Comparison of ENCODE assay signal across 8 mouse cellular contexts in the genomic region with DNA sequence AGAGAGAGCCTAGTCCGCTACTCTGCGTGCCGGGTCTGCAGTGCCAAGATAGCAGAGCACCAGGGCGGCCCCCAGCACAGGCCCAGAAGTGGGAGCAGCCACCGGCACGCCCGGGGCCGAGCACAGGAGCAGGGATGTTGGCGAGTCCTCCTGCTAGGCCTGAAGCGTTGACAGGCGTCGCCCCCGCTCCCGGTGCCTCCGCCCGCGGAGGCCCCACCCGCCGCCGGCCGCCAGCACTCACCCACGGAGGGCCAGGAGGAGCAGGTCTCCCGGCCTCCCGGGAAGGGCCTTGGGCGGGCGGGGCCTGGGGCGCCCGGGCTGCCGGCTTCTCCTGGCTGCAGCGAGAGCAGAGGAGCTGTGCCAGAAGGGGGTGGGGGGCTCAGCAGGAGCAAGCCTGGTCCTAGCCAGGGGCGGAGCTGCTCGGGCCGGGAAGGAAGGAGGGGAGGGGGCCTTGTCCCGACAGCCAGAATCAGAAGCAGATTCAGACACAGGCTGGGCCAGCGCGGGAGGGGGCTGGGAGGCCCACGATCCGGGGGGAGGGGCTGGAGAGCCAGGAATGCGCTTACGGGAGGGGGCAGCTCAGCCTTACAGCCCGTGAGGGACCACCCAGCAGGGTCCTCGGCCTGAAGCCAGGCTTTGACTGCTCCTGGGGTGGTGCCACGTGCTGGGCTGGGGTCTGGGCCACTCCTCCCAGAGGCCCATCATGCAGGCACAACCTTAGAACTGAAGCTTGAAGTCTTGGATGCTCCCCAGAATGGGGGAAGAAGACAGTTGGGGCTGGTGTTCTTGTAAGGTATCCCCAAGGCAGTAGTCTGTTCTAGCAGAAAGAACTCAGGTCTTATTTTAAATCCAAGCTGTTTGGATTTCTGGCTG. TPM values are rescaled to one million over a fixed set of nuclear protein-coding genes. Genes with fewer than 3 reads are reported as not detected.
DNase-seq lines count a peak whose midpoint lies in the region; ATAC-seq and TF ChIP-seq lines count a peak whose summit lies in the region.

TSS of gene Ntn3 (minus strand) at position 489 of the 873 bp plus-strand sequence.

- no peaks in the 10 kb centered on the region for H3K36me3 ChIP-seq in thymus, adult 2 months (ENCODE audit: control insufficient read depth, insufficient read depth, low read length)
- no peaks in the 10 kb centered on the region for H3K36me3 ChIP-seq in intestine, embryonic 15.5 days
- no peaks in the 10 kb centered on the region for H3K36me3 ChIP-seq in liver, embryonic 15.5 days (replicated peaks)
- no peaks in the 10 kb centered on the region for H3K36me3 ChIP-seq in neural tube, embryonic 15.5 days

- H3K9me3 ChIP-seq in intestine, embryonic 15.5 days: no peaks in the 10 kb centered on the region
- no peaks in the 10 kb centered on the region for H3K9me3 ChIP-seq in liver, embryonic 15.5 days (replicated peaks)
- H3K9me3 ChIP-seq in neural tube, embryonic 15.5 days (replicated peaks): no peaks in the 10 kb centered on the region

- peak; percentile 59 for ATAC-seq in intestine, embryonic 15.5 days
- ATAC-seq in liver, embryonic 15.5 days (ENCODE audit: insufficient read depth): peak; percentile 85
- ATAC-seq in neural tube, embryonic 15.5 days (ENCODE audit: low FRiP score): peak; percentile 5; the same call in 1 of the 2 replicates
- ATAC-seq in inflammation-experienced regulatory T-cells, adult 6 months: no peak

- peak within 1 kb of the TSS; percentile 68 for H3K9ac ChIP-seq in intestine, embryonic 15.5 days
- H3K9ac ChIP-seq in liver, embryonic 15.5 days: peak within 1 kb of the TSS; percentile 83
- peak within 1 kb of the TSS; percentile 64 for H3K9ac ChIP-seq in neural tube, embryonic 15.5 days (replicated peaks)

- H3K4me3 ChIP-seq in thymus, adult 2 months (ENCODE audit: control insufficient read depth, insufficient read depth, low read length): peak within 1 kb of the TSS; percentile 26
- peak within 1 kb of the TSS; percentile 48 for H3K4me3 ChIP-seq in intestine, embryonic 15.5 days (replicated peaks)
- H3K4me3 ChIP-seq in liver, embryonic 15.5 days (replicated peaks): peak within 1 kb of the TSS; percentile 80
- peak within 1 kb of the TSS; percentile 81 for H3K4me3 ChIP-seq in neural tube, embryonic 15.5 days (replicated peaks)

- peaks cover 11% of the 10 kb centered on the region; the same call in 1 of the 2 replicates for H3K27me3 ChIP-seq in thymus, adult 2 months (ENCODE audit: control insufficient read depth, insufficient read depth, low read length)
- H3K27me3 ChIP-seq in intestine, embryonic 15.5 days (replicated peaks): peaks cover 14% of the 10 kb centered on the region
- H3K27me3 ChIP-seq in liver, embryonic 15.5 days: peaks cover 64% of the 10 kb centered on the region
- peaks cover 7% of the 10 kb centered on the region; the same call in 1 of the 2 replicates for H3K27me3 ChIP-seq in neural tube, embryonic 15.5 days (replicated peaks)

- peak within 1 kb of the TSS; percentile 96 for H3K4me2 ChIP-seq in intestine, embryonic 15.5 days (replicated peaks)
- H3K4me2 ChIP-seq in liver, embryonic 15.5 days: peak within 1 kb of the TSS; percentile 100
- peak within 1 kb of the TSS; percentile 99 for H3K4me2 ChIP-seq in neural tube, embryonic 15.5 days

- no peak within 1 kb of the TSS for H3K27ac ChIP-seq in thymus, adult 2 months (ENCODE audit: control insufficient read depth, insufficient read depth, low read length)
- H3K27ac ChIP-seq in intestine, embryonic 15.5 days: peak within 1 kb of the TSS; percentile 91
- peak within 1 kb of the TSS; percentile 99 for H3K27ac ChIP-seq in liver, embryonic 15.5 days (replicated peaks)
- peak within 1 kb of the TSS; percentile 74 for H3K27ac ChIP-seq in neural tube, embryonic 15.5 days (replicated peaks)

- TF ChIP-seq CTCF in thymus, adult 2 months (IDR thresholded peaks at IDR 0.05; ENCODE audit: borderline replicate concordance, control insufficient read depth, extremely low read depth, insufficient read depth, low read length, poor library complexity): no peak

- TF ChIP-seq POLR2A in thymus, adult 2 months (IDR thresholded peaks at IDR 0.05; ENCODE audit: control insufficient read depth, extremely low read depth, insufficient read depth, low read length, poor library complexity): no peak

- H3K4me1 ChIP-seq in thymus, adult 2 months (replicated peaks; ENCODE audit: control insufficient read depth, insufficient read depth, low read length): peaks cover 36% of the 10 kb centered on the region
- peaks cover 76% of the 10 kb centered on the region for H3K4me1 ChIP-seq in intestine, embryonic 15.5 days (replicated peaks)
- peaks cover 91% of the 10 kb centered on the region for H3K4me1 ChIP-seq in liver, embryonic 15.5 days (replicated peaks)
- peaks cover 78% of the 10 kb centered on the region for H3K4me1 ChIP-seq in neural tube, embryonic 15.5 days

- DNase-seq in thymus, adult 2 months: no peak
- DNase-seq in thymus, postnatal 36 days: no peak
- peak; percentile 36 to 71 for DNase-seq in cerebellum, postnatal 4 days (ENCODE audit: low spot score in 2 of 2)
- peak; percentile 51 for DNase-seq in gastrocnemius, postnatal 10 days

- 13% methylated on average over 42 of the region's 43 CpGs for WGBS in thymus, adult 2 months
- 3% methylated on average over 43 of the region's 43 CpGs for WGBS in intestine, embryonic 15.5 days
- WGBS in liver, embryonic 15.5 days (ENCODE audit: insufficient replicate concordance): 2% methylated on average over 42 of the region's 43 CpGs
- 1% methylated on average over 42 of the region's 43 CpGs for WGBS in neural tube, embryonic 15.5 days

RNA-seq across cellular contexts. Expression of gene Ntn3, which starts in this region (rescaled TPM):
- 0.71 and 1.5 TPM in 2 replicates for polyA plus RNA-seq in thymus, adult 2 months (2012; rRNA removed)
- total RNA-seq in gastrocnemius, postnatal 10 days (2021): 1 to 10 TPM; 1.6 to 2.5 TPM
- polyA plus RNA-seq in intestine, embryonic 15.5 days (2015; fragmentation: Nextera tagmentation; extraction: Ambion mirVana): 5.9 and 6.2 TPM in 2 replicates
- 1.1 and 1.2 TPM in 2 replicates for polyA plus RNA-seq in liver, embryonic 15.5 days (2015; fragmentation: Nextera tagmentation; extraction: Ambion mirVana)
- polyA plus RNA-seq in neural tube, embryonic 15.5 days (2015; fragmentation: Nextera tagmentation; extraction: Ambion mirVana): 5.9 and 6.0 TPM in 2 replicates
- not detected for polyA plus RNA-seq in inflammation-experienced regulatory T-cells, adult 6 months (2017; shearing (Covaris generic))

Comparison
In these comparisons a context has a peak if more than half of its experiments do, and no peak if none do; other contexts are left out.
1. DNase-seq: peak in cerebellum, postnatal 4 days (2 of 2) and gastrocnemius, postnatal 10 days (single experiment); none in thymus, adult 2 months (single experiment) and thymus, postnatal 36 days (0 of 2).
2. H3K4me3 ChIP-seq: peak in every context shown above with its lines; median percentile 81 in neural tube, embryonic 15.5 days; 80 in liver, embryonic 15.5 days; 48 in intestine, embryonic 15.5 days; 26 in thymus, adult 2 months.
3. Peak in every context shown above with its lines, with median percentiles within 50 percentile points of each other: H3K4me2 ChIP-seq and H3K9ac ChIP-seq.